Mouse (Mus musculus): ENCODE results near the gene Hnf1b. TPM values are rescaled to one million over a fixed set of nuclear protein-coding genes. Genes with fewer than 3 reads are reported as not detected.
A peak's percentile ranks its signal among the peaks of the same experiment; 100 is the strongest.

Gene Hnf1b
- total RNA-seq, 2 experiments from 2014 or later, result not detected

- ATAC-seq (replicated peaks; ENCODE audit: low FRiP score, poor library complexity, severe bottlenecking), result no peak
Measured at GRCm38 (mm10) chr11:83886746-83887145, 36.9 kb downstream of the Hnf1b start.

- ATAC-seq (replicated peaks; ENCODE audit: low FRiP score, poor library complexity, severe bottlenecking), result no peak
Measured at GRCm38 (mm10) chr11:83891366-83891765, 41.5 kb downstream of the Hnf1b start.

GRCm38 (mm10) chr11:83893325-83893724, 43.5 kb downstream of the Hnf1b start:
- ATAC-seq (replicated peaks; ENCODE audit: low FRiP score, poor library complexity, severe bottlenecking), result no peak

GRCm38 (mm10) chr11:83896430-83897410, 46.9 kb downstream of the Hnf1b start:
- no peak for ATAC-seq (replicated peaks; ENCODE audit: low FRiP score, poor library complexity, severe bottlenecking)

DNA sequence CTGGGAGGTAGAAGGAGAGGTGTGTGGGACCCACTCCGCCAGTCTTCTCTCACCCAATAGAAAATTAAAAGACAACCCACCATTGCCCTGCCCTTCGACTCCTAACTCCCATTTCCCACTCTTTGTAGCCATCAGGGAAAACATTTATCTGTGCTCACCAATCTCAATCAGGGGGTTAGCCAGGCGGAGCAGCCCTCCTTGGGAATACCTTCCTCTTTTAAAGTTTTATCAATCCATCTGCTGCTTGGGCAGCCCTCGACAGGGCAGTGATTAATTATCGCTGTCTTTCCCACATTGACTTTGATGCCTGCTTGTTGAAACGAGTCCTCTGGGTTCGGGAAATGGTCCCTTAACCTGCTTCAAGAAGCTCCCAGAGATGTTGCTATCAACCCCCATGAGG, 47.7 kb downstream of the Hnf1b start:
- ATAC-seq (replicated peaks; ENCODE audit: low FRiP score, poor library complexity, severe bottlenecking), result no peak

- ATAC-seq (replicated peaks; ENCODE audit: low FRiP score, poor library complexity, severe bottlenecking), result no peak
Measured at GRCm38 (mm10) chr11:83902812-83903211, 52.9 kb downstream of the Hnf1b start.

GRCm38 (mm10) chr11:83905756-83906155, 55.9 kb downstream of the Hnf1b start:
- no peak for ATAC-seq (replicated peaks; ENCODE audit: low FRiP score, poor library complexity, severe bottlenecking)

DNA sequence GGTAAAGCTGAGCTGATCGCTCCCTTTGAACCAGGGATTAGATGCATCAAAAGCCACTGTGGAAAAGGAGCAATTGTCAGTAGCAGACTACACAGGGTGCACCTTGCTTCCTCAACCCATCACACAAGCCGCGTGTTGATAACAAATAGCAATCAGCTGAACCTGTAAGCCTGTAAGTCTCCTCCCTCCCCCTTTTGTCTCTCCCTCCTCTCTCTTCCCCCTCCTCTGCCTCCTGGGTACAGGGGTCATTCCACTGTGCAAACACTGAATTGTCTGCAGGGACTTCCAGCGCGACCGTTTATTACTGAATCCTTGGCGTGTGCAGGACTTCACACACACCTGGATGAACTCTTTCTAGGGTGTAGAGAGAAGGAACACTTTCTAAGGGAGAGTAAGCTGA, 58.5 kb downstream of the Hnf1b start:
- ATAC-seq (replicated peaks; ENCODE audit: low FRiP score, poor library complexity, severe bottlenecking), result no peak

GRCm38 (mm10) chr11:83913824-83914311, 64.0 kb downstream of the Hnf1b start:
- ATAC-seq (replicated peaks; ENCODE audit: low FRiP score, poor library complexity, severe bottlenecking), result no peak

DNA sequence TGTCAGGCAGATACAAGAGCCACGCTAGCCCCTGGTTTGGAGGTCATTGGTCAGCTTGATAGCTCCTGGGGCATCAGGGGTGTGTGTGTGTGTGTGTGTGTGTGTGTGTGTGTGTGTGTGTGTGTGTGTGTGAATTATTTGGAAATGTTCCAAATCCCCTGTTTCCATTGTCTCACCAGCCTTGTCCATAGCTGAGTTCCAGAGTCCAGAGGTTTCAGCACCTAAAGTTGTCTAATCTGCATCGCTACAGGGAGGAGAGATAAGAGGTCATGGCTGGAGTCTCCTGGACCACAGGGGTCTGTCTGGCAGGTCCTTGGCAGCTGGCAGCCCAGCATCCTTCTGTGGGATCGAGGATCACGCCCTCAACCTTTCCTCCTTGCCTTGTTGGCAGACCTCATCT, 64.6 kb downstream of the Hnf1b start:
- no peak for ATAC-seq (replicated peaks; ENCODE audit: low FRiP score, poor library complexity, severe bottlenecking)

GRCm38 (mm10) chr11:83922600-83922999, 72.7 kb downstream of the Hnf1b start:
- ATAC-seq (replicated peaks; ENCODE audit: low FRiP score, poor library complexity, severe bottlenecking), result no peak

DNA sequence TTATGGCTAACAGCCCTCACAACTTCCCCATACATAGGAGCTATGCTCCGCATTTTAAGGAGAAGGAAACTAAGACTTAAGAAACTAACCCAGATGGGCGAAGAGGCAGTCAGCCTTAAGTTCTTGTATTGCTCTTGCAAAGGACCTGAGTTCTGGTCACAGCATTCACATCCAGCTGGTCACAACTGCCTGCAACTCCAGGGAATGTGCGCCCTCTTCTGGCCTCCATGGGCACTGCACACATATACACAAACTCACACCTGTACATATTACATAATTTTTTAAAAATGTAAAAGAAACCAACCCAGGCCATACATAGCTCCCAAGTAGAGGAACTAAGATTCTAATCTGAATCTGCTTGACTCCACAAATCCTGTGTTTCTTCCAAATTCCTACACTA, 77.2 kb downstream of the Hnf1b start:
- peak; percentile 63; the same call in 1 of the 2 replicates for ATAC-seq (replicated peaks; ENCODE audit: low FRiP score, poor library complexity, severe bottlenecking)

DNA sequence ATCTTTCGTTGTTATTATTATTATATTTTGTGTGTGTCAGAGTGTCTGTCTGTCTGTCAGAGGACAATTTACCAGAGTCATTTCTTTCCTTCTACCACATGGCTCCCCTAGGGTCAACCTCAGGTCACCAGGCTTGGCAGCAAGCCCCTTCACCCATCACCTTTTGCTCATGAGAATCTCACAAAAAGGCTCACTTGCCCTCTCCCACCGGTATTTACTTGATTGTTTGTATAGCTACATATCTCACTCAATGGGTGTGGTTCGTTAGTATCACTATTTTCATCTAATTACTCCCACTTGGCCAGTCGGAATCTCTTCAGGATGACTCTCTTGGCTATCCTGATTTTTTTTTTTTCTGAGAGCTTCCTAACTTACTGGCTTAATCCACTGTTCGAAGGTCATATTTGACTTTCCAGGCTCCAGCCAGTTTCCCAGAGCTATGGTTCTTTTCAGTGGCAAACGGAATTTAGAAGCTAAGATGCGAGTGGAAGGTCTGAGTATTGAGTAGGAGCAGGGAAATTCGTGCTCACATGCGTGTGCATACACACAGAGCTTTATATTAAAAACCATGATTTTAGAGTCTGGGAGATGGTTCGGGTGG, 82.7 kb downstream of the Hnf1b start:
- no peak for ATAC-seq (replicated peaks; ENCODE audit: low FRiP score, poor library complexity, severe bottlenecking)

DNA sequence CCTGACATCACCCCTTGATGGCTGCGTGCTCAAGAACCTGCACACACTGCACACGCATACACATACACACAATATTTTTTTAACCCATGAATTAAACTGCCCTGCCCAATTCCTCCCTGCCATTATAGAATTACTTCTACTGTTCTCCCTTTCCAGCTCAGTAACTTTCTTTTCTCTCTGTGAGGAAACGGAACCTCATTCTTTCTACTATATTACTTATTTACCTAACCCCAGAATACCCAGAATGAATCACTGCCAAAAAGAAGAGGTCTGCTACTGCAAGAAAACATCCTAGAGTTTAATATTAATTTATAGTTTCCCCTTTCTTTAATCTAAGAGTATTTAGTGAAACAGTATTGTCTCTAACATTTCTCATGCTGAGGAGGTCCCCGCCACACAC, 83.5 kb downstream of the Hnf1b start:
- no peak for ATAC-seq (replicated peaks; ENCODE audit: low FRiP score, poor library complexity, severe bottlenecking)

DNA sequence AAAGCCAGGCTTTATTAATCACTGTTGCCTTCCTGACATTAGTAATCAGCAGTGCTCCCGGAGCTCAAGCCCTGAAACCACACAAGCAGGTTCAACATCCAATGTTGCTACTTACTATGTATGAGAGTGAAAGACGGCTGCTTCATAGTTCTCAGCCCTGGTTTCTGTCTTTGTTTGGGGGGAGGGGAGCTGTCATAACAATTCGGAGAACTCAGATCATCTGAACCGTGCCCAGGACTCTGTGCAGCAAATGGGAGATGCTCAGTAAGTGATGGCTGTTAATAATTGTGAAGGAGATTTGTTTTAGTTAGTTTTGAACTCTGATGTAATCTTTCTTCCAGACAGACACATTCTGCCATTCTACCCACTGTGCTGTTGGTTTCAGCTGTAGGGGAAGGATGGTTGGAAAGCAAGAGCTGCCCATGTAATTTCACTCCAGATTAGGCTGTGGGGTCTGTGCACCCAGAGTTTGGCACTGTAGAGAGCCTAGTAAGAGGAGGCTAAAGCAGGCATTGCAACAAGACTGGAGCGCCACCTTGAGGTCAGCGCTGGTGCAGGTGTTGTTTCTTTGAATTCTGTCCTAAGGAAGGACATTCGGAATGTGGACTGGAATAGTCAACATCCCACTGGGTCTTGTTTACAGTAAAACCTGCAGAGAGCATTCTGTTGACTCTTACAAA, 86.3 kb downstream of the Hnf1b start:
- ATAC-seq (replicated peaks; ENCODE audit: low FRiP score, poor library complexity, severe bottlenecking), result no peak

DNA sequence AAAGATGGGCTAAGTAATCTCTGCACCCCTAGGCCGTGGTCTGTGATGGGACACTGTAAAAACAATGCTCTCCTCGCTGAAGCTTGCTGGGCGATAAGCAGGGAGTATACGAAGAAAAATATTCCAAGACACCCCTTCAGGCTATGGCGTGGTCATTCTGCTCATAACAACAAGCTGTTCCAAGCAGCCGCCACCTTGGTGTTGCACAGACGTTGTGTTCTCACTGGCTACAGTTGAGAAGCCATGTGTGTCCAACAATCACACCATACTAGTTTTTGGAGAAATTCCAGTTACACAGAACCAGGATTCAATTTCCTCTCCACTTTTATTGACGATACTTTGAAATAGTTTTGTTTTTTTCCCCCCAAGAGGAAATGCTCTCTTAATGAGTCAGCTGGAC, 88.7 kb downstream of the Hnf1b start:
- ATAC-seq (replicated peaks; ENCODE audit: low FRiP score, poor library complexity, severe bottlenecking), result no peak

- peak; percentile 100 for ATAC-seq (replicated peaks; ENCODE audit: low FRiP score, poor library complexity, severe bottlenecking)
Measured at GRCm38 (mm10) chr11:83941950-83942840, 92.3 kb downstream of the Hnf1b start, which contains the start of gene Ddx52. Gene Ddx52 (plus strand): TSS chr11:83942062.

Data from erythroid progenitor cell, adult 5-6 weeks (primary cell).